Mouse (Mus musculus): ENCODE data around the gene Atg16l2.

DNA sequence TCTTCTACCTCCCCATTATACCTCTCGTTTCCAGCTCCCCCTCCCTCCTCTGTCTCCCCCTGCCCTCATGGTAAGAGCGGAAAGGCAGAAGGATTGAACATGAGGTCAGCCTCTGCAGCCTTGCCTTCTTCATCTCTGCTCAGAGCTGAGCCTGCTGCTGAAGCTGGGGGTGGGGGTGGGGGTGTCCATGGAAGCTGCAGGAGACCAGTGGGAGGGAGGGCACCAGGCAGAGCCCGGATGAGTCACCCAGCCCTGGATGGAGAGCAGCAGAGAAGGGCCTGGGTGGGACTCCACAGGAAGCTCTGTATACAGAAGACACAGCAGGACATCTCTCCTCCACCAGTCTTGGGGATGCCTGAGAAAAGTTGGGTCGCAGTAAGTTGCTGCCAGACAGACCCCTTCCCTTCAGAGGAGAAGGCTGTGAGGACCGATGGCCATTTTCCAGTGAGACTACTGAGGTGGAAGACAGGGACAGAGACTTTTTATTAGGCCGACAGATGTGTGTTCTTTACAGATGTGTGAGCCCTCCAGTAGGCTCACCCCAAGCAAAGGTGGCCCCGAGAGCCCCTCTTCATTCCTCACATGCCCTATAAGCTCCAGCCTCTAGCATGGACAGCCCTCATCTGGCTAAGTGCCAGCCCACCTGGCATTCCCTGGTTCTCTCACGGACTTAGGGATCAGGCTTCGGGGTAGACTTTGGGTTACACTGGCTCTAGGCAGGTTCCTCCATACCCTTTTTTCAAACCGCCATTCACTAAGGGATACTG, 28.2 kb upstream of the Atg16l2 start:
- TF ChIP-seq CTCF (IDR thresholded peaks at IDR 0.05; ENCODE audit: low read depth): no peak
- no peak for TF ChIP-seq EP300 (IDR thresholded peaks at IDR 0.05; ENCODE audit: low read depth)

All from liver, postnatal 0 days (tissue).